Mouse (Mus musculus) ES-CJ7 (cell line): ENCODE measurements at regions not wholly inside any gene's neighbourhood (a gene's known extent, or its start where the extent isn't known, plus 50 kb on each side); places are given as distances from the start of the nearest gene placed in this dataset.

ENCODE experiments used
- DNase-seq: peaks from one replicate; pipeline ENCODE4 v3.0.0; 2011; ENCODE audit warnings: low read depth, low spot score

GRCm38 (mm10) chr7:124455659-124456058 is 473.0 kb downstream of the Hs3st4 start:
- DNase-seq, result no peak

DNA sequence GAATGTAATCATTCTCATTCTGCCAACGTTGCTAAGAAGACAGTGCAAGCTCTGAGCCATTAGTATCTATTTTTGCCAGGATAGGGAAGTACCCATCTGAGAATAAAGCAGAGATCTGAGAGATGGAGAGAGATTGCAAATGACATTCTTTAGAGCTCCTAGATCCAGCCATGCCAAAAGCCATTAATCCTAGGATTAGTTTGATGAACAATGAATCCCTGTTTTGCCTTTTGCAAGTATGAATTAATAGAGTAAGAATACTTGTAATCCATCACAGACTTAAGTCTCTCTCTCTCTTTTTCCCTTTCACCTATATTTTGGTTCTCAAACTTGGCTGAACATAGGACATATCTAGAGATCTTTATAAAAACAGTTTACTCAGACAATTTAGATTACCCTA is 504.7 kb downstream of the Hs3st4 start:
- no peak for DNase-seq

DNA sequence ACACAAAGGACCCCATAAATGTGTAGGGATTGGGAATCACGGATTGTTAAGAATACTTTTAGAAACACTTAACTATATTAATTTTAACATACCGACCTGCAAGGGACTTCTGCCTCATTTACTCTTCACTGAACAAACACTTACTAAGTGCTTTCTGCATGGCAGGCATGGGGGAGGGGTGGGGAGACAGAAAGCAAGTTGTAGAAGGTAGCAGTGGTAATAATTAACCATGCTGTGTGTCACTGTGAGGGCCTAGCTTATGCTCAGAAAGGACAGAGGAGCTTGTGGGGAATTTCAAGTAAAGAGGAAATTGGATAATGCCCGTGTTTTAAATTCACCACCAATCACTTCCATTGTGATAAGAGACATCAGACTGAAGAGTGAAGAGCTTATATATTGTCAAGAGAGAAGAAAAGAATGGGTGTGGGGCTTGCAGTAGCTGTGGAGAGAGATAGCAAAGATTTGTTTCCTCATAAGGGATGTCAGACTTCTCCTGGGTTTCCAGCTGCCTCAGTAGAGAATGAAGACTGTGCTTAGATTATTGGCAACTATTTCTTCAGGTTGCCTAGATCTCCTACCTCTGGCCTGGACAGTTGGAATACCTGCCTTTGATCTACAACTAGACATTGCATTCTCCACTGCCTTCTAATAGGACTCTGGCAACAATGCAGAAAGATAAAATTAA is 508.6 kb downstream of the Hs3st4 start:
- DNase-seq, result no peak

DNA sequence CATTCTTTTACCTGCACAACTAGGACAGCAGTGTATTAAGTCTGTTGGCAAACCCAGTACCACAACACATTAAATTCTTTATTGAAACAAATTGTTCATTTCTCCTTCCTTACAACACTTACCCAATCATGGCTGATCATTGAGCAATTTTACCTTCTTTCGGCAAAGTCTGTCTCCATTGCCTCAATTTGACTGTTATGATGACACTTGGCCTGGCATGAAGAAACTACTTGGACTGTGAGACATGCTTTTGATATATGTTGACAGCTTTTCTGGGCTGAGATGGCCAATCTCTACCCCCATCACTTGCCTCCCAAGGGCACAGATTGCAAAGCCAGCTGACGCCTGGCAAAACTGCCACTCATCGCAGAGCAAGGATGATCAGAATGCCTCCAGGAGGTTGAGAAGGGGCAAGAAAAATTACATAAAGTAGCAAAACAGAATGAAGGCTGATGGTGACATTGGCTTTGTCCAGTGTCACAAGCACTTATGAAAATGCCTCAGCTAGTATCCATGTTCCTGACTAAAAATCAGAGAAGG is 509.3 kb downstream of the Hs3st4 start:
- DNase-seq, result no peak

GRCm38 (mm10) chr7:124500636-124501035 is 518.0 kb downstream of the Hs3st4 start:
- DNase-seq, result no peak

GRCm38 (mm10) chr7:124502760-124503159 is 520.1 kb downstream of the Hs3st4 start:
- no peak for DNase-seq

DNA sequence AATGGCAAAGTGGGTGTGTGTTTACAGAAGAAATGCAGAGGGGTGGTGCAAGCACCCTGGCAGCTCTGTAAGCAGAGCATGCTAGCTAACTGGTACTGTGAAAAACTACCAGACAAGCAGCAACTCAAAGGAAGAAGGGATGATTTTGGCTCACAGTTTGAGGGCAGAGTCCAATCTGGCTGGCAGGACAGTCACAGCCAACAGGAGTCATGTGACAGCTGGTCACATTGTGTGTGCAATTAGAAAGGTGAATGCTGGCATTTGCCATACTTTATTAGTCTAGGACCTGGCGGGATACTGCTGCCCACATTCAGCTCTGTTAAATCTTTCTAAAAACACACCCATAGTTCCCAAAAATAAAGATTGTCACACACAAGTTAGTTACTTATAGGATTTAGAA is 566.4 kb downstream of the Hs3st4 start:
- no peak for DNase-seq

DNA sequence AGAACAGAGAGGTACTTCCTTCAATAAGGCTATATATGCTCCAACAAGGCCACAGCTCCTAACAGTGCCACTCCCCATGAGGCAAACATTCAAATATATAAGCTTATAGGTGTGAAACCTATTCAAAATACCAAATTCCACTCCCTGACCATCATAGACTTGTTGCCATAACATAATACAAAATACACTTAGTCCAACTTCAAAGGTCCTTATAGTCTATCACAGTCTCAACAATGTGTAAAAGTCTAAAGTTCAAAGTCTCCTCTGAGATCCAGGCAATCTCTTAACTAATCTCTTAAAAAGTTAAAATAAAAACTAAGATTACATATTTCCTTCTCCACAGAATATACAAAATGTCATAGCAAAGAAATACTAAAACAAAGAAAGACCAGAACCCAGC is 574.5 kb downstream of the Hs3st4 start:
- DNase-seq, result no peak

- DNase-seq, result no peak
Observed at GRCm38 (mm10) chr7:124570804-124571203, 588.1 kb downstream of the Hs3st4 start.

DNA sequence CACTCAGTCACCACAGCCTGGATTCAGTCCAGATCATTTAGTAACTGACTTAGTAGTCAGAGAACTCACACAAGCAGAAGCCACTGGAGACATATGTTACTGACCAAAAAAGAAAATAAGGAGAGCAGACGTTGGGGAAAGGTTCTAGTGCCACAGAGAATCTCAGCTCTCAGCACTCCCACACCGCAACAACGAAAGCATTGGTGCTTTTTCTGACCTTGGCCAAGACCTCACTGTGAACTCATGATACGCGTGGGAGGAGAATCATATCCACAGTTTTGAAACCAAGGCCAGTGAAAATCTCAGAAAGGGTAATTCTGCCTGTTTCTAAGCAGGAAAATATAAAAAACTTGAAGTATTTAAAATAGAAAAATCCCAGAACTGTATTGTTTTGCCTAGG is 591.0 kb downstream of the Hs3st4 start:
- DNase-seq, result no peak

- DNase-seq, result no peak
Observed at GRCm38 (mm10) chr7:124581342-124581741, 598.7 kb downstream of the Hs3st4 start.

- DNase-seq, result no peak
Observed at GRCm38 (mm10) chr7:124585296-124585695, 602.6 kb downstream of the Hs3st4 start.

GRCm38 (mm10) chr7:124591369-124591768 is 608.7 kb downstream of the Hs3st4 start:
- no peak for DNase-seq

- no peak for DNase-seq
Observed at GRCm38 (mm10) chr7:124593462-124593861, 610.8 kb downstream of the Hs3st4 start.

DNA sequence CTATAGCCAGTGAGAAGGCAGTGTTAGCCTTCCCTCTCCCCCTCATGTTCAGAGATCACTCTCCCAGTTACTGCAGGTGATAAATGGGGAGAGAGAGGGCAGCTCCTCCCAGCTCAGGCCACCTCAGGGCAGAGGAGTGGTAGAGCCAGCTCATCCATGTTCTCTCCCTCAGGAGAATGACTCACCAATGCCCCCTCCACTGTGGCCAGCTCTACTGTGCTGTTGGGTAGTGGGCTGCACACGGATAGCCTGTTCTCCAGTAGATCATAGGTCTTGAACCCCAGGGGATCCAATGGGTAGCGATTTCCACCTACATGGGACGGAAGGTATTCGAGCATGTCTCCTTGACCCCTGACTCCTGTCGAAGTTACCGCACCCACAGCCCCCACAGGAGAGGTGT is 618.1 kb downstream of the Hs3st4 start:
- DNase-seq, result no peak

DNA sequence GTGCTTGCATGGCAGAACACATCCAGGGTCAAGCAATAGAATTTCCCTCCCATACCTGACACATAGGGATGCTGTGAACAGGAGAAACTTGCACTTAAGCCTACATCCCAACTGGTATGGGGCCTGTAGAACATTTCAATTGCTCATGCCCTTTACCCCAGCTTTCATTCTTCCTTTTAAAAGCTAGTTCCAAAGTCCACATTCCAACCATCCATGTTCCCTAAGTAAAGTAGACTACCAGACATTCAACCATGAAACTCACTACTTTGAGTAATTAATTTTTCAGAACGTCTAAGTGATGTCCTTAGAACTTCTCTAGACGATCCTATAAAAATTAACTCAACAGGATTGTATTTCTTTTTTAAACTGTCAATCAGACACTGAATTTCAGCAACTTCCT is 621.9 kb downstream of the Hs3st4 start:
- no peak for DNase-seq

DNA sequence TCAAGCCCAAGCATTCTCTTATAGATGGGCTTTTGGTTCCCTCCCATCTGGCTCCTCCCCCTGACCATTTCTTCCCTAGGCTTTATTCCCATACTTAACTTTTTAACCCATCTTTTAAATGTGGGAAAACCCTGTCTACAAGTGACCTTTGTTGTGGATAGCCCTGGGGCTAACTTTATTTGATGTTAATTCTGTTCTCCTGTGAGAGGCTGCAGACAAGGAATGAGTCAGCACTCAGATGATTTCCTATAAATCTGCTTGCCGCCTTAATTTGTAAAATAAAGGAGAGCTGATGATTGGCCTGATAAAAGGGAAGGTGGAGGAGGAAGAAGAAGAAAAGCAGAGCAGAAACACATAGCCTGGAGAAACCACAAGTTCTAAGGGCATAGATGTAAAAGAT is 623.3 kb downstream of the Hs3st4 start:
- peak; percentile 54 for DNase-seq

- DNase-seq, result no peak
Observed at GRCm38 (mm10) chr7:124607061-124607460, 624.4 kb downstream of the Hs3st4 start.

DNA sequence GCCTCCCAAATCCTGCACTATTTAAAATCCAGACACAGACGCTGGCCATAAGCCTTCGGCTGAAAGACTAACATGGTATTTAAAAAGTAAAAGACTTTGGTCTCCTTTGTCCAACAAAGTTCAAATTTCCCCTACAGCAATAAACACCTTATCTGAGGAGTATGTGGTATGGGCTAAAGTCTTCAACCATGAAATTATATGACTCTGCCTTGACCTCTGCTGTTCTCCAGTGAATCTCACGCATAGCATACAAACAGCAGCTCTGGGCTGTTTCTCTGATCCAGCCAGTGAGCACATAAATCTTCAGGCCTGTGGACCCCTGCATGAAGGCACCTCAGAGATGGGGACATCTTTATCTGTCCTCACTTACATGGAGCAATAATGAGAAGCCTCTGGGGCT is 627.8 kb downstream of the Hs3st4 start:
- no peak for DNase-seq

GRCm38 (mm10) chr7:124647131-124647530 is 664.5 kb downstream of the Hs3st4 start:
- DNase-seq, result no peak

DNA sequence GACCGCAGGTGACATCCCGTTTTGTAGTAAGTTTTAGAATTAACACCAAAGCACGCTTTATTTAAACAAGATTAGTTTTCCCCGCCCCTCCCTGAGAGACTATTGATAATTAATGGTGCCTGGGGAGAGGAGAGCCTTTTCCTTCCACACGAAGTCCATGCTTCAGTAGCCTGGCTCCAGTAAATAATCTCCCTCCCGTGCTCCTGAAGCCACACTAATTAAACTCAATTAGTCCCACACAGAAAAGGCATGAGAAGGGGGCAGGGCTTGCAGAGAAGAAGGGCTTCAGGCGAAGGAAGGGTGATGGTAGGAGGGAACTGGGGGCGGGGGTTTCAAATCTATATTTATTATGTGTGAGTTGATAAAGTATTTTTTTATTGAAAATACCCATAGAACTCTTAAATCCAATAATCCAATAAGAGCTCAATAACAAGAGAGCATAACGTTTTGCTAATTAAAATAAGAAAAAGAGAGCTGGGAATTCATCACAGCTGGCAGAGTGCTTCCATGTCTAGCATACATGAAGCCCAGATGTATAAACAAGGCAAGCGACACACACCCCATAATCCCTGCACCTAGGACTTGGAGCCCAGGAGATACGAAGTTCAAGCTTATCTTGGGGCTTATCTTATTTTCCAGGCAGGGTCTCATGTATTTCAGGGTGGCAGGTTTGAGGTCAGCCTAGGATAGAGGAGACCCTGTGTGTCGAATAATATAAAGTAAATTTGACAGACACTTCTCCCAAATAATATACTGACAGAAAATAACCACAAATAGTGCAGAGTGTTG is 684.7 kb downstream of the Hs3st4 start:
- no peak for DNase-seq

DNA sequence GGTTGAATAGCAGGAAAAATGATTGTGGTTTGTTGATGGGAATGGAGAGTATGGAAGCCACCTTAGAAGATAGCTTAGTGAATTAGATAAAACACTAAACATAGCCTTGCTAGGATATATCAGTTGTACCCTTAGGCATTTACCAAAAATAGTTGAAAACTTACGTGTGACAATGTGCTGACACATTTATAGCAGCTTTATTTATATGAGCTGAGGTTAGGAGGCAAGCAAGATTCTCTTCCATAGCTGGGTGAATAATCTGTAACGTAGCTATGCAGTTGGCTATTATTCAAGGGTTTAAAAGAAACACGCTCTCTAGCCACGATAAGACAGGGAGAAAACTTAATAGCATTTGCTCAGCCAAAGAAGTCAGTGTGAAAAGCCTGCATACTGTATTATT is 685.4 kb downstream of the Hs3st4 start:
- DNase-seq, result no peak

- no peak for DNase-seq
Observed at GRCm38 (mm10) chr7:124670477-124670876, 687.8 kb downstream of the Hs3st4 start.
